Mouse (Mus musculus) heart, embryonic 16.5 days (tissue): ENCODE data around the gene Ralbp1. TPM values are rescaled to one million over a fixed set of nuclear protein-coding genes. Genes with fewer than 3 reads are reported as not detected.
A peak's percentile ranks its signal among the peaks of the same experiment; 100 is the strongest.

Source experiments
- ATAC-seq: fragments of 200-750 bp; cut with Nextera tagmentation; replicated peaks from 2 replicates; pipeline ENCODE4 v1.8.0; 2017; ENCODE audit warnings: moderate number of reproducible peaks; ENCODE audit not compliant: insufficient read depth, low FRiP score; ENCODE audit errors: extremely low read depth
- H3K27ac ChIP-seq: fragments of 300-500 bp; sonication (generic); 2 replicates; pipeline ENCODE4 v1.5.1; 2014; ENCODE audit warnings: mild to moderate bottlenecking, low read length, control low read depth, moderate library complexity
- H3K27me3 ChIP-seq: fragments of 300-500 bp; sonication (generic); 2 replicates; pipeline ENCODE4 v1.6.1; 2014; ENCODE audit warnings: low read length, mixed read lengths; ENCODE audit not compliant: control insufficient read depth, insufficient read depth
- H3K36me3 ChIP-seq: fragments of 300-500 bp; sonication (generic); 2 replicates; pipeline ENCODE4 v1.6.1; 2014; ENCODE audit not compliant: control insufficient read depth, insufficient read depth
- H3K4me1 ChIP-seq: fragments of 300-500 bp; sonication (generic); 2 replicates; pipeline ENCODE4 v1.6.1; 2014; ENCODE audit warnings: low read length, mixed read lengths; ENCODE audit not compliant: control insufficient read depth, insufficient read depth
- H3K4me2 ChIP-seq: fragments of 300-500 bp; sonication (generic); 2 replicates; pipeline ENCODE4 v1.6.1; 2014; ENCODE audit warnings: low read depth, mild to moderate bottlenecking, control low read depth, low read length
- H3K4me3 ChIP-seq: fragments of 300-500 bp; sonication (generic); 2 replicates; pipeline ENCODE4 v1.5.1; 2014; ENCODE audit warnings: mild to moderate bottlenecking, control low read depth, low read length
- H3K9ac ChIP-seq: fragments of 300-500 bp; sonication (generic); 2 replicates; pipeline ENCODE4 v1.6.1; 2014; ENCODE audit warnings: low read length, control low read depth
- H3K9me3 ChIP-seq: fragments of 300-500 bp; sonication (generic); replicated peaks from 2 replicates; pipeline ENCODE4 v1.6.1; 2016; ENCODE audit warnings: low read length; ENCODE audit not compliant: control insufficient read depth
- WGBS: fragments of 180-500 bp; shearing (Covaris S2); extraction: QIAGEN DNeasy Blood & Tissue Kit; methylation state at CpG from one replicate; pipeline ENCODE4 v1.1.7; 2014; 5-methylcytosine and 5-hydroxymethylcytosine counted together
- polyA plus RNA-seq: library from polyadenylated mRNA; unstranded; fragments of >200 nt; fragmentation: Nextera tagmentation; extraction: Ambion mirVana; gene quantifications from 2 replicates; pipeline ENCODE4 v1.2.1, GENCODE M21; 2015

Ralbp1 gene
- polyA plus RNA-seq, 1 experiment from 2014 or later: 54.8 TPM

DNA sequence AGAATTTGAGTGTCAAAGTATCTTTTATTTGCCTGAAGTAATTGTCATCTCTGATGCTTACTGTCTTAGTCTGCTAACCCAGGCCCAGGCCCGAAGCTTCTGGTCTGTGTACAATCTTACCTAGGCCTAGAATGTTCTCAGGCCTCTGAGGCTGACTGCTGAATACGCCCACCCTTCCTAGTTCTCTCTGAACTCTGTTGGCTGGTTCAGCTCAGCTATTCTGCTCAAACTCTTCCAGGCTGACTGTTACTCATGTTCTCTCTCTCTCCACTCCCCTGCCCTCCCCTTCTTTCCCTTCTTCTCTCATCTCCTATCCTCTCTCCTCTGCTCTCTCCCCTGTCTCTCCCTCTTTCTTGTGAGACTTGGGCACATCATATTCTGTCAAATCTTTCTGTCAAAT lies 79.2 kb downstream of the Ralbp1 start:
- Histone ChIP-seq H3K4me1 (peaks cover 3% of the 10 kb centered on the region), H3K4me2 (no peak overlapping the region), H3K27ac (no peak overlapping the region), H3K9me3 (no peaks in the 10 kb centered on the region), H3K4me3 (no peak overlapping the region), H3K27me3 (no peaks in the 10 kb centered on the region), H3K36me3 (peaks cover 14% of the 10 kb centered on the region), H3K9ac (no peak overlapping the region)
- WGBS: 82% methylated on average over 2 of the region's 2 CpGs
- ATAC-seq: no peak

DNA sequence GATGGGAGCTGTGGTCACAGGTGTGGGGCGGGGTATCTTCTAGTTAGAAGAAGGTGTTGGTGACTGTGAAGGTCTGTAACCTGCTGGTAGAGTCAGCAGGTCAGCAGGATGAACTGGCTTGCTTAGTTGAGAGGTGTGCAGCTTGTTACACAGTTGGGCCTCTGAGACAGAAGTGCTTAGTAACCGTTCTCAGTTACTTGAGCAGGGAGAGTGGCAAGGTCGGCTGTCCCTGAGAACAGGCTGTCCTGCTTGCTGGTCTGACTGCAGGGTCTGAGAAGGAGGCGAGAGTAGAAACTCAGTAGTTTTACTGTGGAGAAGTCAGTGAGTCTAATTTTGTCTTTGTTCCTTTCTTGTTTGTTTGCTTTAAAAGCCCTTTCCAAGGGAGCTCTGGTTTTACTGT lies 79.6 kb downstream of the Ralbp1 start:
- H3K27me3 ChIP-seq: no peaks in the 10 kb centered on the region
- no peak for ATAC-seq
- H3K4me3 ChIP-seq: no peak overlapping the region
- H3K4me2 ChIP-seq: no peak overlapping the region
- H3K4me1 ChIP-seq: peaks cover 3% of the 10 kb centered on the region
- H3K27ac ChIP-seq: no peak overlapping the region
- H3K36me3 ChIP-seq: peaks cover 10% of the 10 kb centered on the region
- H3K9me3 ChIP-seq: no peaks in the 10 kb centered on the region
- WGBS: 66% methylated on average over 4 of the region's 4 CpGs
- no peak overlapping the region for H3K9ac ChIP-seq

DNA sequence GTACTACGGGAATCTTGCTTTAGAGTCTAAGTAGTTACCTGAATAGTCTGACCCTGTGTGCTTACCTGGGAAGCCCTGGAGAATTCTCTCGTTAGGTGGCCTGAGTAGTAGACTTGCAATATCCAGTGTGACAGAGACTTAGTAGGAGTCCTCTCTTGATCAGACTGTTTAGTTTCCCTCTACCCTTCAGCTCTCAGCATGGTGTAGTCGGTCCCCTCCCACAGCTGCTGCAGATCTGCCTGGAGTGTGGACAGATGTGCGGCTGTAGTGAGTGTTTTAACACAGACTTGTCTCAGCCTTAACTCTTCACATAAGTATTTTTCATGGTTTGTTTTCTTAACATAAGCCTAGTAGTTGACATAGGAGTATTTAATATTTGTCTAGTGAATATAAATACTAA lies 83.6 kb downstream of the Ralbp1 start:
- peaks cover 6% of the 10 kb centered on the region; the same call in 1 of the 2 replicates for H3K36me3 ChIP-seq
- H3K4me2 ChIP-seq: no peak overlapping the region
- H3K9me3 ChIP-seq: no peaks in the 10 kb centered on the region
- no peak overlapping the region for H3K27ac ChIP-seq
- H3K4me1 ChIP-seq: peaks cover 11% of the 10 kb centered on the region
- 60% methylated on average over 4 of the region's 4 CpGs for WGBS
- ATAC-seq: no peak; the same call in 1 of the 2 replicates
- H3K4me3 ChIP-seq: no peak overlapping the region
- H3K9ac ChIP-seq: no peak overlapping the region
- H3K27me3 ChIP-seq: no peaks in the 10 kb centered on the region

DNA sequence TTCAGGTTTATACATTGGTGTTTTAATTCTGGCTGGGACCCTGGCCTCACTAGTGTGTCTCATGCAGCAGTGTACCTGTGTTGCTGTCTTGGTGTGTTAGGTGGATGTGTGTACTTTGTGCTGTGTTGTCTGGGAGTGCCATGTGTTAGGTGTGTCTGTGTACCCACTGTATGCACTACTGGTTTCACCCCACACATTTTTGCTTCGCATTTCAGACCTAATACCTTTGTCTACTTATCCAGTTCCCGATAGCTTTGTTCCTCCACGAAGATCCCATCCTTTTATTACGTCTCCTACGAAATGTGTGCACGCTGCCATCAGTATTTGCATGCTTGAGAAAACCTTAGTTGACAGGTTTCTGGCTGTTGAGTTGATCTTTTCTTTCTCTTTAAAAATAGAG lies 85.1 kb downstream of the Ralbp1 start:
- Histone ChIP-seq H3K27me3 (no peaks in the 10 kb centered on the region), H3K4me3 (no peak overlapping the region), H3K9me3 (no peaks in the 10 kb centered on the region), H3K9ac (no peak overlapping the region), H3K27ac (no peak overlapping the region), H3K4me1 (peaks cover 11% of the 10 kb centered on the region; the same call in 1 of the 2 replicates), H3K4me2 (no peak overlapping the region), H3K36me3 (peaks cover 6% of the 10 kb centered on the region; the same call in 1 of the 2 replicates)
- no peak for ATAC-seq
- WGBS: 92% methylated on average over 6 of the region's 6 CpGs

DNA sequence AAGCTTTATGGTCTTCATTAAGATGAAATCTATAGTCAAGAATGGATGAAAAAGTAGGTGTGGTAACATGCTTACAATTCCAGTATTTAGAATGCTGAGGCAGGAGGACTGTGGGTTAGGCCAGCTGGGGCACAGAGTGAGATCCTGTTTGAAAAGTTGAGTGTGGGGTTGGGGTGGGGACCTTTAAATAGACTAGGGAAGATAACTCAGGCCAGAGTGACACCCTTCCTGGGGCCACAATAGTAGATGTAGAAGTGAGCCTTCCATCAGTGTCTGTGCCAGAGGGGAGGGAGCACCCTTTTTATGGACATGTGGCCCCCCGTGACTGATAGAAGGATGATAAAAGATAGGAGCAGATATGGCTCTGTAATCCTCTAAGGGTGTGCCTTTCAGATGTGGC lies 86.2 kb downstream of the Ralbp1 start:
- no peak overlapping the region for H3K4me3 ChIP-seq
- ATAC-seq: 0 out of 2 replicates have a peak, but pooled peaks have one; percentile 30
- WGBS: 50% methylated on average over 1 of the region's 1 CpGs

DNA sequence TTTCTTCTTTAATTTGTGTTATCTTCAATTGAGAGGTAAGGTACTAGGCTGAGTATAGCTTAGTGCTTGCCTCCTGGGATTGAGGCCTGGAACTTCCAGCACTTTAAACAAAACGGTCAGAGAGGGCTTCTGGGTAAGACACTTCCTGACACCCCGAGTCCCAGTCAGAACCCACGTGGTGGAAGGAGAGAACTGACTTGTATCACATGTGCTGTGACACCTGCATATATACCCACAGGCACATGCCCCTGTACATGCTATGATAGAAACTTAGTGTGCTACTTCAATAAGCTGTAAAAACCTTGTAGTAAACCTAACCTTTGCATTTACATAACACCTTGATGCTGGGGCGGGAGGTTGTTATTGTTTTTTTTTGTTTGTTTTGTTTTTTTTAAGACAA lies 87.2 kb downstream of the Ralbp1 start:
- H3K36me3 ChIP-seq: 0 out of 2 replicates have a peak, but pooled peaks cover 3% of the 10 kb centered on the region
- H3K27me3 ChIP-seq: no peaks in the 10 kb centered on the region
- WGBS: 37% methylated on average over 4 of the region's 4 CpGs
- no peaks in the 10 kb centered on the region for H3K9me3 ChIP-seq
- peak; percentile 50; the same call in 1 of the 2 replicates for ATAC-seq
- no peak overlapping the region for H3K4me3 ChIP-seq
- H3K4me2 ChIP-seq: no peak overlapping the region
- no peak overlapping the region for H3K9ac ChIP-seq
- peaks cover 11% of the 10 kb centered on the region; the same call in 1 of the 2 replicates for H3K4me1 ChIP-seq
- H3K27ac ChIP-seq: no peak overlapping the region

More for the DNA sequence above, 86.2 kb downstream of the Ralbp1 start:
- no peak overlapping the region for H3K4me2 ChIP-seq
- no peak overlapping the region for H3K9ac ChIP-seq
- H3K9me3 ChIP-seq: no peaks in the 10 kb centered on the region
- H3K27me3 ChIP-seq: no peaks in the 10 kb centered on the region
- peaks cover 11% of the 10 kb centered on the region; the same call in 1 of the 2 replicates for H3K4me1 ChIP-seq
- H3K27ac ChIP-seq: no peak overlapping the region
- peaks cover 8% of the 10 kb centered on the region; the same call in 1 of the 2 replicates for H3K36me3 ChIP-seq

Other genes with a start within 250 kb of the Ralbp1 start
- gene Txndc2, start 243.6 kb downstream of the Ralbp1 start, polyA plus RNA-seq: not detected in 2 replicates
- gene Rab31, start 113.0 kb downstream of the Ralbp1 start, polyA plus RNA-seq: 28.3 and 29.6 TPM in 2 replicates
- 27.3 and 31.1 TPM in 2 replicates for gene Ppp4r1, start 103.2 kb downstream of the Ralbp1 start, polyA plus RNA-seq
- gene Twsg1, start 65.4 kb upstream of the Ralbp1 start, polyA plus RNA-seq: 101 and 105 TPM in 2 replicates
- gene Ankrd12, start 191.3 kb upstream of the Ralbp1 start, polyA plus RNA-seq: 19.3 and 21.5 TPM in 2 replicates
- 721 and 751 TPM in 2 replicates for gene Ndufv2, start 215.8 kb upstream of the Ralbp1 start, polyA plus RNA-seq
- gene Washc1, start 225.7 kb upstream of the Ralbp1 start, polyA plus RNA-seq: 31.6 and 32.0 TPM in 2 replicates
- 10.4 and 11.0 TPM in 2 replicates for gene Ddx11, start 237.7 kb upstream of the Ralbp1 start, polyA plus RNA-seq